Mouse (Mus musculus): ENCODE results near the gene Tgfb1. TPM values are rescaled to one million over a fixed set of nuclear protein-coding genes. Genes with fewer than 3 reads are reported as not detected.
A peak's percentile ranks its signal among the peaks of the same experiment; 100 is the strongest.

Tgfb1 gene
- total RNA-seq, 1 experiment from 2014 or later, result 37.0 TPM

DNA sequence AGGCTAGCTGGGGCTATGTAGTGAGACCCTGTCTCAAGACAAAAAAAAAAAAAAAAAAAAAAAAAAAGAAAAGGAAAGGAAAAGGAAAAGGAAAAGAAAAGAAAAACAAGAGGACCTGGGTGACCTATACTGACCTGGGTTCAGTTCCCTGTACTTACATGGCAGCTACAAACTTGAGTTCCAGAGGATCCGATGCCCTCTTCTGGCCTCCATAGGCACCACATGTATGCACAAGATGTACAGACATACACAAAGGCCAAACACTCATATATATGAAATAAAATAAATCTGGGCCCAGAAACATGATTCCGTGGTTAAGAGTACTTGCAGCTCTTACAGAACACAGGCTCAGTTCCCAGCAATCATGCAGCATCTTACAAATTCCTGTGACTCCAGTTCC lies 50.1 kb downstream of the Tgfb1 start:
- no peak for DNase-seq

- DNase-seq, result no peak
Measured at GRCm38 (mm10) chr7:25738277-25738676, 51.5 kb downstream of the Tgfb1 start.

GRCm38 (mm10) chr7:25746844-25747243 lies 60.0 kb downstream of the Tgfb1 start:
- DNase-seq, result no peak

DNA sequence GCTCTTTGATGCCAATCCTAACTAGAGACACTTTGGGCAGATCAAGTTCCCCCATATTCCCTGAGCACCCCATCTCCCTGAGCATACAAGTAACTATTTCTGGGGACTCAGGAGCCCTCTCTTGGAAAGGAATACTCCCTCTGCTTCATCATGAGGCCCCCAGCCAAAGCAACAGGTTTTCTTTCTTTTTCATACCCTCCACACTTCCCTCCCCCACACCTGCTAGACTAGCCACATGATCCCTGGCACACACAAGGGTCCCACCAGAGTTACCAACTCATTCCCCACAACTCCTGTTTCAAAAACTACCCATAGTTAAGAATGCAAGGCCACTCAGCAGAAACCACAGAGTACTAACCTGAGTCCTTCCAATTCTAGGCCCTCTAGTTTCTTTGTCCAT lies 66.3 kb downstream of the Tgfb1 start:
- DNase-seq, result no peak

DNA sequence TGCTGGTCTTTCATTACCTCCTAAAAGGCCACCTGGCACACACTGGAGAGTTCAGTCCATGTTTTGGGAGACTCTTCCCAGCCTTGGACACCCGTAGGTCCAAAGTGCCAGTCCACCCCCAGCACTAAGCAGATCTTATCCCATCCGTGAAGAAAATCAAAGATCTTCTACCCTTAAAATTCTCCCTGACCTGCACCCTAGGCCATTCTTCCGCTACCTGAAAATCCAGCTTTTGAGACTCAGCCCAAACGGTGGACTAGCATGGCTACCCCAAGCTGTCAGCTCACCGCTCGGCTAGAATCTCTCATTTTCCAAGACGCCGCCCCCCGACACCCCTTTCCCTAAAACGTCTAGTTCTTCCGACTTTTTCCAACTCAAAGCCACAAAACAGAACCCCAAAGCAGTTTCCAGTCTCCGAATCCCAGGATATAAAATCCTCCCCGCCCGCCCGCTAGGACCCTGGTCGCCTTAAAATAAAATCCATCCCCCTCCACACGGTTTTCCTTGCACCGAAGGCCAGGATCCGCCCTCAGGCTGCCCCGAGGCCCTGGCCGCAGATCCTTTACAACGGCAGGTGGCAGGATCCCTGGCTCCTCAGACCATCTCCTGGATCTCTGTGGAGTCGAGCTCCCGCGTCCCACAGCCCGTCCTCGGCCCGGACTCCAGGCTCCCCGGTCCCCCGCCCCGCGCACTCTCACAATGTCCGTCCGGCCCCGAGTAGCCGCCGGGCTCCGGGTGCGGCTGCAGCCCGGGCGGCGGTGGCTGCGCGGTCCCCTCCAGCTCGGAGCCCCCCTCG lies 67.0 kb downstream of the Tgfb1 start:
- peak; percentile 56 for DNase-seq

DNA sequence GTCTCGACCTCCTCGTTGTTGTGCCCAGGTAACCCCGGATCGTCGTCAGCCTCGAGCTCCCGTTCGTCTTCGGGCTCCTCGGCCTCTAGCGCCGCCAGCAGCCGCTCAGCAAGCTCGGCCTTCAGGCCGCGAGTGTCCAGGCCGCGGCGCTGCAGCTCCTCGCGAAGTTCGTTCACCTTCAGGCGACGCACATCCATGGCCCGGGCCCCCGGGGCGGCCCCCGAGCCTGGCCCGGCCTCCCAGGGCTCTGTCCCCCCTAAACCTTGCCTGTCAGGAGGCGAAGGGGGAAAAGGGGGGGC lies 67.6 kb downstream of the Tgfb1 start:
- DNase-seq, result no peak

Other genes with a start within 250 kb of the Tgfb1 start
- 19.9 and 22.7 TPM in 2 replicates for gene Ceacam1, start 209.4 kb upstream of the Tgfb1 start, total RNA-seq (2021)
- gene Ceacam2, start 147.1 kb upstream of the Tgfb1 start, total RNA-seq (2021), result 2.3 and 2.7 TPM in 2 replicates
- not detected in 2 replicates for gene Erich4, start 71.1 kb upstream of the Tgfb1 start, total RNA-seq (2021)
- 29.1 and 33.1 TPM in 2 replicates for gene Dmac2, start 67.6 kb upstream of the Tgfb1 start, total RNA-seq (2021)
- 0.90 and 2.8 TPM in 2 replicates for gene B3gnt8, start 60.3 kb upstream of the Tgfb1 start, total RNA-seq (2021)
- gene Bckdha, start 28.0 kb upstream of the Tgfb1 start, total RNA-seq (2021), result 180 and 185 TPM in 2 replicates
- 47.6 and 59.4 TPM in 2 replicates for gene Exosc5, start 27.8 kb upstream of the Tgfb1 start, total RNA-seq (2021)
- gene Tmem91, start 11.8 kb upstream of the Tgfb1 start, total RNA-seq (2021), result 2.0 TPM in 1 of 2 replicates, not detected in the other
- 12.7 and 20.3 TPM in 2 replicates for gene B9d2, start 6.2 kb upstream of the Tgfb1 start, total RNA-seq (2021)
- gene Ccdc97, start 32.1 kb downstream of the Tgfb1 start, total RNA-seq (2021), result 54.4 and 61.9 TPM in 2 replicates
- 116 and 128 TPM in 2 replicates for gene Hnrnpul1, start 67.8 kb downstream of the Tgfb1 start, total RNA-seq (2021)
- 27.4 and 32.1 TPM in 2 replicates for gene Axl, start 101.7 kb downstream of the Tgfb1 start, total RNA-seq (2021)
- gene Cyp2s1, start 129.9 kb downstream of the Tgfb1 start, total RNA-seq (2021), result 2.5 and 2.9 TPM in 2 replicates
- 4.3 and 8.9 TPM in 2 replicates for gene Cyp2b10, start 210.6 kb downstream of the Tgfb1 start, total RNA-seq (2021)